Mouse (Mus musculus) liver, embryonic 11.5 days (tissue): Measurements from ENCODE around the gene Henmt1. TPM values are rescaled to one million over a fixed set of nuclear protein-coding genes. Genes with fewer than 3 reads are reported as not detected.

Experiments
- ATAC-seq: fragments of 200-750 bp; cut with Nextera tagmentation; replicated peaks from 2 replicates; pipeline ENCODE4 v1.8.0; 2017; ENCODE audit warnings: moderate number of reproducible peaks, mild to moderate bottlenecking, moderate TSS enrichment, moderate library complexity; ENCODE audit not compliant: low FRiP score
- DNase-seq: peaks from one replicate; pipeline ENCODE4 v3.0.0-alpha.2; 2017; ENCODE audit warnings: low spot score
- H3K27ac ChIP-seq: fragments of 300-500 bp; sonication (generic); 2 replicates; pipeline ENCODE4 v1.5.1; 2014; ENCODE audit warnings: mild to moderate bottlenecking, low read depth, low read length, control low read depth
- H3K27me3 ChIP-seq: fragments of 300-500 bp; sonication (generic); replicated peaks from 2 replicates; pipeline ENCODE4 v1.6.1; 2014; ENCODE audit warnings: low read length, mixed read lengths; ENCODE audit not compliant: control insufficient read depth, insufficient read depth
- H3K36me3 ChIP-seq: fragments of 300-500 bp; sonication (generic); 2 replicates; pipeline ENCODE4 v1.6.1; 2014; ENCODE audit warnings: mild to moderate bottlenecking, low read length, moderate library complexity, mixed read lengths; ENCODE audit not compliant: control insufficient read depth, insufficient read depth
- H3K4me1 ChIP-seq: fragments of 300-500 bp; sonication (generic); replicated peaks from 2 replicates; pipeline ENCODE4 v1.6.1; 2014; ENCODE audit warnings: low read length, mixed read lengths; ENCODE audit not compliant: control insufficient read depth, insufficient read depth
- H3K4me2 ChIP-seq: fragments of 300-500 bp; sonication (generic); 2 replicates; pipeline ENCODE4 v1.6.1; 2014; ENCODE audit warnings: mild to moderate bottlenecking, control low read depth, moderate library complexity
- H3K4me3 ChIP-seq: fragments of 300-500 bp; sonication (generic); 2 replicates; pipeline ENCODE4 v1.5.1; 2014; ENCODE audit warnings: low read depth, low read length, control low read depth
- H3K9ac ChIP-seq: fragments of 300-500 bp; sonication (generic); 2 replicates; pipeline ENCODE4 v1.6.1; 2014; ENCODE audit warnings: low read depth, low read length, control low read depth
- H3K9me3 ChIP-seq: fragments of 300-500 bp; sonication (generic); 2 replicates; pipeline ENCODE4 v1.6.1; 2016; ENCODE audit warnings: low read length, inconsistent platforms, mixed read lengths; ENCODE audit not compliant: control insufficient read depth
- WGBS: fragments of 180-500 bp; shearing (Covaris S2); extraction: QIAGEN DNeasy Blood & Tissue Kit; methylation state at CpG from one replicate; pipeline ENCODE4 v1.1.7; 2014; 5-methylcytosine and 5-hydroxymethylcytosine counted together
- polyA plus RNA-seq: library from polyadenylated mRNA; unstranded; fragments of >200 nt; fragmentation: Nextera tagmentation; extraction: Ambion mirVana; gene quantifications from 2 replicates; pipeline ENCODE4 v1.2.1, GENCODE M21; 2014

Henmt1 gene
- polyA plus RNA-seq, 1 experiment from 2014 or later: 0.29 TPM

GRCm38 (mm10) chr3:108961226-108961625 is 21.6 kb downstream of the Henmt1 start:
- H3K36me3 ChIP-seq: no peaks in the 10 kb centered on the region
- ATAC-seq (no peak), DNase-seq (no peak)
- H3K27me3 ChIP-seq: no peaks in the 10 kb centered on the region
- H3K27ac ChIP-seq: no peak overlapping the region
- 0 out of 2 replicates have a peak, but pooled peaks cover 2% of the 10 kb centered on the region for H3K4me1 ChIP-seq
- H3K4me2 ChIP-seq: no peak overlapping the region
- no peak overlapping the region for H3K4me3 ChIP-seq
- WGBS: 47% methylated on average over 7 of the region's 7 CpGs
- H3K9ac ChIP-seq: no peak overlapping the region
- no peaks in the 10 kb centered on the region for H3K9me3 ChIP-seq

DNA sequence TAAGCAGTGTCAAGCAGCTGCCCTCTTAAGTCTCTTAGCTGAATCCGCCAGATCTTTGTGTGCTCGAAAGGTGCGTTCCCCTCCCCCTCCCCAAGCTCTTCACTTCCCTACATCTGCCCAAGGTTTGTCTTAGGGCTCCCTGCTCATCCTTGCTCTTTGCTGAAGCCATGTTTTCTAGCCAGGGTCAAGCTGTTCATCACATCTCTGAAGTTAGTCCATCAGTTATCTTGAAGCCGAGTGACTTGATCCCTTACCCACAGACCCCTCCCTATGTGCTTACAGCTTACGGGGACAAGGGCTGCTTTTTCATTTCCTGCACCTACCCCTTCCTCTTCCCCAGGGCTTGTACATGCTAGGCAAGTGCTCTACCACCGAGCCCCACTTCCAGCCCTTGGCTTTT is 22.0 kb downstream of the Henmt1 start:
- H3K27me3 ChIP-seq: no peaks in the 10 kb centered on the region
- no peaks in the 10 kb centered on the region for H3K9me3 ChIP-seq
- WGBS: 38% methylated on average over 6 of the region's 6 CpGs
- H3K9ac ChIP-seq: no peak overlapping the region
- no peaks in the 10 kb centered on the region for H3K36me3 ChIP-seq
- H3K4me2 ChIP-seq: no peak overlapping the region; the same call in 1 of the 2 replicates
- H3K4me3 ChIP-seq: no peak overlapping the region
- 0 out of 2 replicates have a peak, but pooled peaks cover 2% of the 10 kb centered on the region for H3K4me1 ChIP-seq
- ATAC-seq (no peak), DNase-seq (no peak)
- no peak overlapping the region for H3K27ac ChIP-seq

GRCm38 (mm10) chr3:108963278-108963677 is 23.6 kb downstream of the Henmt1 start:
- no peak overlapping the region for H3K4me3 ChIP-seq
- no peaks in the 10 kb centered on the region for H3K36me3 ChIP-seq
- no peak for ATAC-seq
- no peak overlapping the region for H3K27ac ChIP-seq
- WGBS: 85% methylated on average over 3 of the region's 3 CpGs
- H3K9ac ChIP-seq: no peak overlapping the region
- DNase-seq: no peak
- no peak overlapping the region for H3K4me2 ChIP-seq
- no peaks in the 10 kb centered on the region for H3K9me3 ChIP-seq
- H3K27me3 ChIP-seq: no peaks in the 10 kb centered on the region
- 0 out of 2 replicates have a peak, but pooled peaks cover 2% of the 10 kb centered on the region for H3K4me1 ChIP-seq

GRCm38 (mm10) chr3:108963776-108964175 is 24.1 kb downstream of the Henmt1 start:
- 0 out of 2 replicates have a peak, but pooled peaks cover 2% of the 10 kb centered on the region for H3K4me1 ChIP-seq
- H3K4me2 ChIP-seq: no peak overlapping the region
- no peak overlapping the region for H3K4me3 ChIP-seq
- DNase-seq (no peak), ATAC-seq (no peak)
- H3K9me3 ChIP-seq: no peaks in the 10 kb centered on the region
- H3K9ac ChIP-seq: no peak overlapping the region
- no peak overlapping the region for H3K27ac ChIP-seq
- WGBS: 82% methylated on average over 3 of the region's 3 CpGs
- H3K27me3 ChIP-seq: no peaks in the 10 kb centered on the region
- H3K36me3 ChIP-seq: no peaks in the 10 kb centered on the region

GRCm38 (mm10) chr3:108964361-108965044 is 24.8 kb downstream of the Henmt1 start:
- Histone ChIP-seq H3K9ac (no peak overlapping the region), H3K27me3 (no peaks in the 10 kb centered on the region), H3K27ac (no peak overlapping the region), H3K4me3 (no peak overlapping the region), H3K9me3 (no peaks in the 10 kb centered on the region), H3K4me1 (0 out of 2 replicates have a peak, but pooled peaks cover 2% of the 10 kb centered on the region), H3K36me3 (no peaks in the 10 kb centered on the region), H3K4me2 (no peak overlapping the region)
- DNase-seq: no peak
- ATAC-seq: no peak
- 79% methylated on average over 7 of the region's 7 CpGs for WGBS

DNA sequence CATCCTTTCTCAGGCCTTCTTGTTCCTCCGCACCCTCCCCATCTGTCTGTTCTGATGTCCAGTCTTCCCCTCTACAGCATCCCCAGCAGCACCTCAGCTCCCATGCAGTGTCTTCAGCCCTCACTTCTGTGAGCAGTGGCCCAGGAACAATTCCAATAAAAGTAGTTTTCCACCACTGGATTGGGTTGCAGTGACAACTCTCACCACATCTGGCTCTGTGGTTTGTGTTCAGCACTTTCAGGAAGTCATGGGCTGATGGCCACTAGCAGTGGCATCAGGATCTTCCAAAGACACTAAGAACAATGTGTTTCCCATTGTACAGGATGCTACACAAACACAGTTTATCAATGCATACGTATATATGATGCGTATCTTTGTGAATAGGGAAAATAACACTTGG is 26.4 kb downstream of the Henmt1 start:
- 74% methylated on average over 3 of the region's 3 CpGs for WGBS
- DNase-seq (no peak), ATAC-seq (no peak)
- Histone ChIP-seq H3K27ac (no peak overlapping the region), H3K4me1 (0 out of 2 replicates have a peak, but pooled peaks cover 2% of the 10 kb centered on the region), H3K4me3 (no peak overlapping the region), H3K4me2 (no peak overlapping the region), H3K27me3 (no peaks in the 10 kb centered on the region), H3K9ac (no peak overlapping the region), H3K9me3 (no peaks in the 10 kb centered on the region), H3K36me3 (no peaks in the 10 kb centered on the region)

- Histone ChIP-seq H3K36me3 (peaks cover 3% of the 10 kb centered on the region; the same call in 1 of the 2 replicates), H3K9ac (no peak overlapping the region), H3K27ac (no peak overlapping the region; the same call in 1 of the 2 replicates), H3K27me3 (no peaks in the 10 kb centered on the region), H3K4me2 (peak overlapping the region; percentile 37), H3K4me3 (no peak overlapping the region), H3K4me1 (peaks cover 4% of the 10 kb centered on the region; the same call in 1 of the 2 replicates), H3K9me3 (no peaks in the 10 kb centered on the region)
- ATAC-seq (peak; percentile 74), DNase-seq (no peak)
- WGBS: 57% methylated on average over 13 of the region's 13 CpGs
Observed at GRCm38 (mm10) chr3:108973980-108974660, 34.4 kb downstream of the Henmt1 start.

DNA sequence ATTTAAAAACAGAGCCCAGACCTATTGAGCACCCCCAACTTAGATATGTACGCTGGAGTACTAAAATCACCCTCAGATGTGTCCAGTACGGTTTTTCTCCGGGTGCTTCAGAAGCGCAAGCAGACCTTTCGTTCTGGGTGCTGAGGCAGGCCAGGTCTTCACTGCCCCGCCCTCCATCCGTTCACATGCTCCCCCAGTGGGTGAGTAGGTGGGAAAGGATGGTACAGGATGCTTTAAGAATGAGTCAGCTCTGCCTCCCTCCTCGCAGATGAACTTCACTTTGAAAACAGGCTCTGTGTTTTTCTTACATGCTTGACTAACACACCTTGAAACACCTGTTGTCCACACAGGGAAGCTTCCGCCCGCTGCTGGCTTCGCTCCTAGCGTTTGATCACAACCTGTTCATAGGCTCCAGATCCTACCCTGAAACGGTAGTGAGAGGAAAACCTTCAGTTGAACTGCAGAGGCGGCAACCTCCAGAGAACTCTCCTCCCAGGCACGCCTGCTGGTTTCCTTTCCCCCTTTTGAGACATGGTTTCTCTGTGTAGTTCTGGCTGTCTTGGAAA is 35.3 kb downstream of the Henmt1 start:
- Histone ChIP-seq H3K9ac (no peak overlapping the region), H3K36me3 (peaks cover 3% of the 10 kb centered on the region; the same call in 1 of the 2 replicates), H3K27me3 (no peaks in the 10 kb centered on the region), H3K4me3 (no peak overlapping the region), H3K27ac (no peak overlapping the region), H3K4me1 (peaks cover 4% of the 10 kb centered on the region; the same call in 1 of the 2 replicates), H3K9me3 (no peaks in the 10 kb centered on the region), H3K4me2 (peak overlapping the region; percentile 37; the same call in 1 of the 2 replicates)
- 82% methylated on average over 15 of the region's 15 CpGs for WGBS
- no peak for DNase-seq
- no peak for ATAC-seq
